8 mouse cellular contexts compared by ENCODE assay signal in genomic region chr9:85779458-85779857, GRCm38 (mm10). TPM values are rescaled to one million over a fixed set of nuclear protein-coding genes. Genes with fewer than 3 reads are reported as not detected.
DNase-seq lines count a peak whose midpoint lies in the region; ATAC-seq and TF ChIP-seq lines count a peak whose summit lies in the region.

No protein-coding gene starts in this region.

- H3K9ac ChIP-seq in intestine, postnatal 0 days (ENCODE audit: low read depth, low read length) = no peak overlapping the region
- no peak overlapping the region for H3K9ac ChIP-seq in intestine, embryonic 15.5 days

- no peaks in the 10 kb centered on the region for H3K9me3 ChIP-seq in intestine, postnatal 0 days (ENCODE audit: control insufficient read depth)
- no peaks in the 10 kb centered on the region for H3K9me3 ChIP-seq in intestine, embryonic 15.5 days

- no peaks in the 10 kb centered on the region for H3K27me3 ChIP-seq in intestine, postnatal 0 days (replicated peaks; ENCODE audit: control insufficient read depth, insufficient read depth, low read length)
- no peaks in the 10 kb centered on the region for H3K27me3 ChIP-seq in intestine, embryonic 15.5 days (replicated peaks)
- H3K27me3 ChIP-seq in Patski = peaks cover 3% of the 10 kb centered on the region

- intact Hi-C loops in left cerebral cortex, postnatal 36 days (cut with DNase I) = loop anchor here (1.0 kb wide), 1 partner anchor 672 kb away; no protein-coding TSS in a partner anchor

- WGBS in intestine, postnatal 0 days = 15% methylated on average over 4 of the region's 4 CpGs
- WGBS in intestine, embryonic 15.5 days = 21% methylated on average over 4 of the region's 4 CpGs

- DNase-seq in CD4-positive, CD25-positive, alpha-beta regulatory T cell, adult 2 months (ENCODE audit: low read depth, low spot score) = peak; percentile 45
- no peak for DNase-seq in Patski (ENCODE audit: low read depth, low spot score)
- peak; percentile 48 for DNase-seq in lung, postnatal 36 days
- DNase-seq in left cerebral cortex, postnatal 36 days (ENCODE audit: low spot score in 2 of 2) = no peak
- DNase-seq in ovary, adult 18-20 months (ENCODE audit: low spot score) = no peak
- no peak for DNase-seq in layer of hippocampus, postnatal 36 days

- H3K36me3 ChIP-seq in intestine, postnatal 0 days (ENCODE audit: control insufficient read depth, insufficient read depth) = no peaks in the 10 kb centered on the region
- H3K36me3 ChIP-seq in intestine, embryonic 15.5 days = no peaks in the 10 kb centered on the region

- no peaks in the 10 kb centered on the region for H3K4me1 ChIP-seq in intestine, postnatal 0 days (replicated peaks; ENCODE audit: control insufficient read depth, insufficient read depth, low read length)
- no peaks in the 10 kb centered on the region for H3K4me1 ChIP-seq in intestine, embryonic 15.5 days (replicated peaks)

- no peak overlapping the region for H3K27ac ChIP-seq in intestine, postnatal 0 days (ENCODE audit: low read depth, low read length)
- no peak overlapping the region for H3K27ac ChIP-seq in intestine, embryonic 15.5 days

- no peak overlapping the region for H3K4me3 ChIP-seq in intestine, postnatal 0 days (ENCODE audit: low read depth, low read length)
- H3K4me3 ChIP-seq in intestine, embryonic 15.5 days (replicated peaks) = no peak overlapping the region

- no peak for ATAC-seq in intestine, postnatal 0 days
- ATAC-seq in intestine, embryonic 15.5 days = no peak
- no peak for ATAC-seq in Patski

- H3K4me2 ChIP-seq in intestine, postnatal 0 days (replicated peaks; ENCODE audit: low read depth) = no peak overlapping the region
- no peak overlapping the region for H3K4me2 ChIP-seq in intestine, embryonic 15.5 days (replicated peaks)

- in situ Hi-C loops in Patski (cut with MboI; ENCODE audit: low pct_unique_long_range_greater_than_20kb) = loop anchor here (5.0 kb wide), 1 partner anchor 673 kb away; no protein-coding TSS in a partner anchor

- POLR2A ChIA-PET in Patski (lab: Charles Lee) = no interaction called here

- peak; percentile 69 for TF ChIP-seq CTCF in intestine, postnatal 0 days (IDR thresholded peaks at IDR 0.05; ENCODE audit: low read depth)
- TF ChIP-seq CTCF in Patski (IDR thresholded peaks at IDR 0.05) = peak; percentile 42

- CTCF ChIA-PET in Patski (lab: Charles Lee) = interaction anchor here (0.9 to 2.8 kb wide), 5 partner anchors 667 to 686 kb away, joined by 3 to 13 read pairs (median 4); no protein-coding TSS in a partner anchor

RNA-seq across cellular contexts. Expression of gene Ibtk, which starts 30.3 kb away (rescaled TPM):
- polyA plus RNA-seq in intestine, postnatal 0 days (2015; fragmentation: Nextera tagmentation; extraction: Ambion mirVana) = 8.9 and 9.9 TPM in 2 replicates
- 27.8 and 29.4 TPM in 2 replicates for polyA plus RNA-seq in intestine, embryonic 15.5 days (2015; fragmentation: Nextera tagmentation; extraction: Ambion mirVana)
- 28.1 TPM for polyA plus RNA-seq in Patski (2021)
- 10 to 100 TPM; 18.1 to 26.2 TPM for total RNA-seq in left cerebral cortex, postnatal 36 days (2021)
- 10 to 100 TPM; 23.4 to 28.0 TPM for total RNA-seq in layer of hippocampus, postnatal 36 days (2021)

Comparison
In these comparisons a context has a peak if more than half of its experiments do, and no peak if none do; other contexts are left out.
1. DNase-seq: peak in CD4-positive, CD25-positive, alpha-beta regulatory T cell, adult 2 months (single experiment) and lung, postnatal 36 days (single experiment); none in Patski (single experiment), left cerebral cortex, postnatal 36 days (0 of 2), ovary, adult 18-20 months (single experiment) and layer of hippocampus, postnatal 36 days (0 of 2).